Mouse (Mus musculus): ENCODE results near the gene Gna13. TPM values are rescaled to one million over a fixed set of nuclear protein-coding genes. Genes with fewer than 3 reads are reported as not detected.

The Gna13 gene
- total and polyA plus RNA-seq, 3 experiments = 51.0 to 102 (median 56.6) TPM

GRCm38 (mm10) chr11:109443468-109444263 lies 81.0 kb downstream of the Gna13 start:
- no peaks in the 10 kb centered on the region for H3K27me3 ChIP-seq (ENCODE audit: control insufficient read depth in 1 of 2, insufficient read depth in 2 of 2, low read length in 2 of 2)
- H3K4me3 ChIP-seq (ENCODE audit: control insufficient read depth in 1 of 2, insufficient read depth in 1 of 2, low read depth in 2 of 2, low read length in 2 of 2) = no peak overlapping the region
- no peaks in the 10 kb centered on the region for H3K9me3 ChIP-seq (replicated peaks; ENCODE audit: insufficient read depth, low read length)
- no peak overlapping the region for H3K9ac ChIP-seq (ENCODE audit: control insufficient read depth, low read depth, low read length, poor library complexity, severe bottlenecking)
- H3K79me2 ChIP-seq (ENCODE audit: control insufficient read depth, insufficient read depth, low read length, poor library complexity) = peaks cover 2% of the 10 kb centered on the region; the same call in 1 of the 2 replicates
- TF ChIP-seq TAL1 (IDR thresholded peaks at IDR 0.05; ENCODE audit: low read length) (no peak), ZC3H11A (IDR thresholded peaks at IDR 0.05; ENCODE audit: low read depth, low read length) (peak; percentile 59), UBTF (IDR thresholded peaks at IDR 0.05; ENCODE audit: borderline replicate concordance, insufficient read depth, low read depth, low read length) (no peak), CTCF (IDR thresholded peaks at IDR 0.05 in 2 of 3, conservative IDR thresholded peaks at IDR 0.05 in 1 of 3; ENCODE audit: control insufficient read depth in 1 of 3, insufficient read depth in 1 of 3, low read depth in 2 of 3, low read length in 3 of 3, poor library complexity in 1 of 3, severe bottlenecking in 1 of 3) (peak; percentile 38 to 68 (median 51)), SMC3 (IDR thresholded peaks at IDR 0.05; ENCODE audit: low read depth, low read length) (peak; percentile 80), RAD21 (IDR thresholded peaks at IDR 0.05; ENCODE audit: low read depth, low read length) (peak; percentile 50)
- peaks cover 0 to 7% of the 10 kb centered on the region in 2 experiments; a peak in 3 of 4 replicates for H3K4me1 ChIP-seq (ENCODE audit: control insufficient read depth in 1 of 2, insufficient read depth in 2 of 2, low read length in 2 of 2)
- peaks cover 0 to 8% of the 10 kb centered on the region in 2 experiments; a peak in 1 of 4 replicates for H3K36me3 ChIP-seq (ENCODE audit: control insufficient read depth in 1 of 2, insufficient read depth in 2 of 2, low read length in 2 of 2)
- no peak overlapping the region for H3K27ac ChIP-seq (ENCODE audit: control insufficient read depth, low read depth, low read length)
- DNase-seq (ENCODE audit: low read depth, low spot score) = peak; percentile 62

DNA sequence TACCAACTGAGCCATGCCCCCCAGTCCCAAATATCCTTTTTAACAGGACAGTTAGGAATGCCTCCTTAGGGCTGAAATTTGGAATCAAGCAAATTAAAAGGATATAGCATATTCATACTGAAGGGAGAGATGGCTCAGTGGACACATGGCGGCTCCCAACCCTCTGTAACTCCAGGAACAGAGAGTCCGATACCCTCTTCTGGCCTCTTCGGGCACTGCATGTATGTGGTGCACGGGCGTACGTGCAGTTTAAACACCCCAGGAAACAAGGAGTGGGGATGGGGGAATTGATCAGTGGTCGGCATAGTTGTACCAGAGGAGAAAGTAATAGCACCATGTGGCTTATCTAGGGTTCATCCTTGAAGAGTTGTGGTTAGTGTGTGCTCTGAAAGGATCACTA lies 82.0 kb downstream of the Gna13 start:
- peak; percentile 56 for DNase-seq (ENCODE audit: low read depth, low spot score)
- H3K79me2 ChIP-seq (ENCODE audit: control insufficient read depth, insufficient read depth, low read length, poor library complexity) = peaks cover 2% of the 10 kb centered on the region; the same call in 1 of the 2 replicates
- no peak overlapping the region for H3K9ac ChIP-seq (ENCODE audit: control insufficient read depth, low read depth, low read length, poor library complexity, severe bottlenecking)
- H3K4me3 ChIP-seq (ENCODE audit: control insufficient read depth in 1 of 2, insufficient read depth in 1 of 2, low read depth in 2 of 2, low read length in 2 of 2) = no peak overlapping the region
- H3K4me1 ChIP-seq (ENCODE audit: control insufficient read depth in 1 of 2, insufficient read depth in 2 of 2, low read length in 2 of 2) = peaks cover 0 to 7% of the 10 kb centered on the region in 2 experiments; a peak in 2 of 4 replicates
- H3K9me3 ChIP-seq (replicated peaks; ENCODE audit: insufficient read depth, low read length) = no peaks in the 10 kb centered on the region
- H3K36me3 ChIP-seq (ENCODE audit: control insufficient read depth in 1 of 2, insufficient read depth in 2 of 2, low read length in 2 of 2) = peaks cover 0 to 5% of the 10 kb centered on the region in 2 experiments; a peak in 1 of 4 replicates
- TF ChIP-seq MAX (IDR thresholded peaks at IDR 0.05; ENCODE audit: low read length) = no peak
- TF ChIP-seq NRF1 (IDR thresholded peaks at IDR 0.05; ENCODE audit: insufficient read depth, low read depth, low read length, poor library complexity, severe bottlenecking) = no peak
- peak; percentile 47 for TF ChIP-seq RAD21 (IDR thresholded peaks at IDR 0.05; ENCODE audit: low read depth, low read length)
- no peak for TF ChIP-seq ETS1 (IDR thresholded peaks at IDR 0.05; ENCODE audit: low read depth, low read length)
- no peak for TF ChIP-seq TAL1 (IDR thresholded peaks at IDR 0.05; ENCODE audit: low read length)
- peak; percentile 58 for TF ChIP-seq ZC3H11A (IDR thresholded peaks at IDR 0.05; ENCODE audit: low read depth, low read length)
- TF ChIP-seq CHD2 (IDR thresholded peaks at IDR 0.05; ENCODE audit: low read length) = no peak
- TF ChIP-seq GABPA (IDR thresholded peaks at IDR 0.05; ENCODE audit: low read depth, low read length) = no peak
- TF ChIP-seq MAZ (IDR thresholded peaks at IDR 0.05; ENCODE audit: low read depth, low read length) = no peak
- peak; percentile 70 for TF ChIP-seq SMC3 (IDR thresholded peaks at IDR 0.05; ENCODE audit: low read depth, low read length)
- no peak for TF ChIP-seq EP300 (IDR thresholded peaks at IDR 0.05; ENCODE audit: low read depth in 1 of 2, low read length in 2 of 2)
- peak; percentile 44 to 68 (median 63) for TF ChIP-seq CTCF (IDR thresholded peaks at IDR 0.05 in 2 of 3, conservative IDR thresholded peaks at IDR 0.05 in 1 of 3; ENCODE audit: control insufficient read depth in 1 of 3, insufficient read depth in 1 of 3, low read depth in 2 of 3, low read length in 3 of 3, poor library complexity in 1 of 3, severe bottlenecking in 1 of 3)
- no peak overlapping the region for H3K27ac ChIP-seq (ENCODE audit: control insufficient read depth, low read depth, low read length)
- no peaks in the 10 kb centered on the region for H3K27me3 ChIP-seq (ENCODE audit: control insufficient read depth in 1 of 2, insufficient read depth in 2 of 2, low read length in 2 of 2)

Measured in MEL (cell line).